Mouse (Mus musculus): Measurements from ENCODE around the gene Prss48. TPM values are rescaled to one million over a fixed set of nuclear protein-coding genes. Genes with fewer than 3 reads are reported as not detected.
"Not testable (repeated sequence)": the region's sequence is repeated elsewhere in the genome, so short reads cannot be mapped to it uniquely, and the experiment has no call there.

The Prss48 gene
- total RNA-seq, 4 experiments from 2014 or later = not detected

- no peak for DNase-seq (ENCODE audit: low spot score)
Measured at GRCm38 (mm10) chr3:86004751-86005150, 2.5 kb upstream of the Prss48 start.

- DNase-seq (ENCODE audit: low spot score) = no peak
Measured at GRCm38 (mm10) chr3:86002940-86003339, 649 bp upstream of the Prss48 start.

- DNase-seq (ENCODE audit: low spot score) = no peak
Measured at GRCm38 (mm10) chr3:86001271-86001670, 1.0 kb downstream of the Prss48 start.

- no peak for DNase-seq (ENCODE audit: low spot score)
Measured at GRCm38 (mm10) chr3:85994645-85995044, 7.6 kb downstream of the Prss48 start.

- DNase-seq (ENCODE audit: low spot score) = peak; percentile 62
Measured at GRCm38 (mm10) chr3:85993744-85994143, 8.5 kb downstream of the Prss48 start.

- no peak for DNase-seq (ENCODE audit: low spot score)
Measured at GRCm38 (mm10) chr3:85991802-85992156, 10.5 kb downstream of the Prss48 start.

GRCm38 (mm10) chr3:85991140-85991801 is 11.0 kb downstream of the Prss48 start:
- no peak for DNase-seq (ENCODE audit: low spot score)

- no peak for DNase-seq (ENCODE audit: low spot score)
Measured at GRCm38 (mm10) chr3:85987225-85987624, 15.1 kb downstream of the Prss48 start.

- no peak for DNase-seq (ENCODE audit: low spot score)
Measured at GRCm38 (mm10) chr3:85984537-85984936, 17.8 kb downstream of the Prss48 start.

- not testable (repeated sequence) for DNase-seq (ENCODE audit: low spot score)
Measured at GRCm38 (mm10) chr3:85981761-85982160, 20.5 kb downstream of the Prss48 start.

GRCm38 (mm10) chr3:85980036-85980435 is 22.3 kb downstream of the Prss48 start:
- DNase-seq (ENCODE audit: low spot score) = no peak

GRCm38 (mm10) chr3:85974451-85974850 is 27.8 kb downstream of the Prss48 start:
- DNase-seq (ENCODE audit: low spot score) = no peak

- no peak for DNase-seq (ENCODE audit: low spot score)
Measured at GRCm38 (mm10) chr3:85973376-85974140, 28.7 kb downstream of the Prss48 start.

GRCm38 (mm10) chr3:85971599-85971975 is 30.7 kb downstream of the Prss48 start:
- peak; percentile 22 for DNase-seq (ENCODE audit: low spot score)

GRCm38 (mm10) chr3:85970742-85971598 is 31.3 kb downstream of the Prss48 start, which contains the start of gene Sh3d19:
TSS of gene Sh3d19 (plus strand) at chr3:85971109.
- DNase-seq (ENCODE audit: low spot score) = peak; percentile 72

GRCm38 (mm10) chr3:85969040-85969439 is 33.3 kb downstream of the Prss48 start:
- DNase-seq (ENCODE audit: low spot score) = no peak

GRCm38 (mm10) chr3:85965479-85965878 is 36.8 kb downstream of the Prss48 start:
- DNase-seq (ENCODE audit: low spot score) = no peak

GRCm38 (mm10) chr3:85961134-85961533 is 41.2 kb downstream of the Prss48 start:
- DNase-seq (ENCODE audit: low spot score) = no peak

- no peak for DNase-seq (ENCODE audit: low spot score)
Measured at GRCm38 (mm10) chr3:85959669-85960068, 42.6 kb downstream of the Prss48 start.

GRCm38 (mm10) chr3:85955704-85956103 is 46.6 kb downstream of the Prss48 start:
- no peak for DNase-seq (ENCODE audit: low spot score)

- no peak for DNase-seq (ENCODE audit: low spot score)
Measured at GRCm38 (mm10) chr3:85955269-85955668, 47.0 kb downstream of the Prss48 start.

GRCm38 (mm10) chr3:85952696-85953283 is 49.5 kb downstream of the Prss48 start:
- no peak for DNase-seq (ENCODE audit: low spot score)

Measured in heart, adult 8-10 months (tissue).